Mouse (Mus musculus) gastrocnemius, postnatal 36 days (tissue): ENCODE data around the gene Tnxb. TPM values are rescaled to one million over a fixed set of nuclear protein-coding genes. Genes with fewer than 3 reads are reported as not detected.
A peak's percentile ranks its signal among the peaks of the same experiment; 100 is the strongest.

Source experiments
- DNase-seq, 2 experiments: peaks; one replicate each; pipeline ENCODE4 v3.0.0; 2022
- intact Hi-C: fragments of 180-260 bp; cut with DNase I; formaldehyde crosslinking; loops from one replicate; pipeline ENCODE4 v1.15.1; 2025
- long read RNA-seq, 2 experiments: library from polyadenylated mRNA; stranded (forward); transcript quantifications; one replicate each; pipeline ENCODE4 v2.0.0; 2021
- total RNA-seq, 2 experiments: library from RNA; stranded (reverse); gene quantifications; 2 replicates each; pipeline ENCODE4 v1.2.3; 2021

The Tnxb gene
- total RNA-seq, result 10 to 100 TPM; 33.8 to 37.0 TPM
- long read RNA-seq, experiment 1, partial matches to known transcripts, result 3 of 4 reads
- long read RNA-seq, experiment 1, other reads (novel, unspliced or antisense), result 1 of 4 reads
- long read RNA-seq, experiment 2, partial matches to known transcripts, result 2 of 2 reads
- long read RNA-seq, experiment 2, other reads (novel, unspliced or antisense), result 0 of 2 reads

GRCm38 (mm10) chr17:34670235-34670634 is at the start of gene Tnxb:
Gene Tnxb, plus strand, starts transcription at chr17:34670535.
- intact Hi-C loops, result no loop called here
- no peak for DNase-seq

- intact Hi-C loops, result no loop called here
- DNase-seq, result no peak
Observed at GRCm38 (mm10) chr17:34621006-34621405, 49.3 kb upstream of the Tnxb start.

DNA sequence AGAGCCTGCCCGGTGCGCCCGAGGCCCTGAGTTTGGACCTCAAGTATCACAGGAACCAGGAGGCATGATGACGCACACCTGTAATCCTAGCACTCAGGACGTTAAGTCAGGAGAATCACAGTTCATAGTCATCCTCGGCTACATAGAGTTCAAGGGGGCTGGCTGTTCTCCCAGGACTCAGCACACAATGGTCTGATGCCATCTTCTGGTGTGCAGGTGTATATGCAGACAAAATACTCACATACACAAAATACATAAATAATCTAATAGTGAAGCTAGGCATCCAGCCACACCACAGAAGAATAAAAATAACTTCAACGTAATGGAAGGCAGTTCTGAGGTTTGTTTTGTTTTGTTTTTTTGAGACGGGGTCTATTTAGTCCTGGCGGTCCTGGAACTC is 47.2 kb upstream of the Tnxb start:
- DNase-seq, result no peak
- intact Hi-C loops, result no loop called here

DNA sequence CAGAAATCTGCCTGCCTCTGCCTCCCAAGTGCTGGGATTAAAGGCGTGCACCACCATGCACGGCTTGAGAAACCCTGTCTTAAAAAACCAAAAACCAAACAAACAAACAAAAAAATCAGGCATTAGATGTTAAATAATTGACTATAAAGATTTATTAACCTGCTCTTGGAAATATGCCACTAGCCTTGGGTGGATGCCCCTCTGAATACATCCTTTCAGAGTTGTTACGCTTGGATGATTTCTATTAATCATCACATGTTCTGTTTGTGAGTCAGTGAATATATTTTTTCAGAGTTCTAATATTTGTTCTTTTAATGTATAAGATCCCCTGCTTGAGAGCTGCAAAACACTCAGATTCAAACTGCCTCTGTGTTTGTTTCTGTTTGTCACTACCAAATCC is 45.4 kb upstream of the Tnxb start:
- DNase-seq, result no peak
- intact Hi-C loops, result no loop called here

- no peak for DNase-seq
- intact Hi-C loops, result no loop called here
Observed at GRCm38 (mm10) chr17:34626062-34626772, 44.1 kb upstream of the Tnxb start.

DNA sequence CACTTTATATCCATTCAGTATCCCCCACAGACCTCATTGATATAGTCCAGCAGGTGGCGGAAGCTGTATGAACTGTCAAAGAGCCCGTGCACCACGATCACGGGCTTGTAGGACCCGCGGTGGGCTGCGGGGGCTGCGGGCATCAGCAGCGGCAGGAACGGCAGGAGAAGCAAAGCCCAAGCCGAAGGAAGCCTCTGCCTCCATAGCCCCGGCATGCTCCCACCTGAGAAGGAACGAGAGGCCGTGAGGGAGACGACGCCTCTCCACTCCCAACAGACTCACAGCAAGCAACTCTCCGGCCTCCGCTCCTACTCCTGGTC is 43.6 kb upstream of the Tnxb start:
- intact Hi-C loops, result no loop called here
- DNase-seq, result no peak

DNA sequence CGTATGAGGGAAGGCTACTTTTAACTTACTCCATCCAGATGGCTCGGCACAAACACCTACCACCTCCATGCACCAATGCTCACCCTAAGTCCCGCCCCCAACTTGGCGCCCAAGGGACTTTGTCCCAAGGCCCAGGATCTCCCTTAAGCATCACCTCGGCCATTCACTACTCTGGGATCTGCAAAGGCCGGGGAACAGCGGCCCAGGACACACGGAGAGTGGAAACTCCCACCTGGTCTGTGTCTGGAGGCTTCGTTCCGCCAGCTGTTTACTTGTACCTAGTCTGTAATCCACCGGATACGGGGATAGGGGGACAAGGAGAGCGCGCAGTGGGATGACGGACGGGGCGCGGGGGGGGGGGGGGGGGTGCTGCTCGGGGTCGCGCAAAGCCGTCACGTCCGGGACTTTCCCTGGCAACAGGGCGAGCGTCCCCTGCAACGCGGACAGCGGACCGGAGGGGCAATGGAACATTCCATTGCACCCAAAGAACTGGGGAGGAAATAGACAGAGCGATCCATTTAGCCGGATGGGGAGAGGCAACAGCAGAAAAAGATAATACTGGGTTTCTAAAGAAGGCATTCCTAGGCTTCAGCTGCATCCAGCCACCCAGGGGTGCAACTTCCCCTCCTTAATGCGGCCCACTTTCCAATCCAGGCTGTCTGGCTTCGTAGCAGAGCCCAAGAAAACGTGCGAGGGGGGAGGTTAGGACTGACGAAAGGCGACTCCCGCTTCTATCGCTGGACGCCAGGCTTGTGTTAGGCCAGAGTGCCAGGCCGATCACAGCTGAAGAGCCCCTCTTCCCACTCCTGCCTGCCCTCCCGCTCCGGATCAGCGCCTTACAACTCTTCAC is 43.0 kb upstream of the Tnxb start:
- intact Hi-C loops, result no loop called here
- peak; percentile 75 to 79 for DNase-seq

GRCm38 (mm10) chr17:34627943-34628643 is 42.2 kb upstream of the Tnxb start, which contains the start of gene Ppt2:
Gene Ppt2, minus strand, starts transcription at chr17:34628510.
- DNase-seq, result peak; percentile 32 to 55
- intact Hi-C loops, result no loop called here

GRCm38 (mm10) chr17:34628644-34628967 is 41.7 kb upstream of the Tnxb start:
- no peak for DNase-seq
- intact Hi-C loops, result no loop called here

DNA sequence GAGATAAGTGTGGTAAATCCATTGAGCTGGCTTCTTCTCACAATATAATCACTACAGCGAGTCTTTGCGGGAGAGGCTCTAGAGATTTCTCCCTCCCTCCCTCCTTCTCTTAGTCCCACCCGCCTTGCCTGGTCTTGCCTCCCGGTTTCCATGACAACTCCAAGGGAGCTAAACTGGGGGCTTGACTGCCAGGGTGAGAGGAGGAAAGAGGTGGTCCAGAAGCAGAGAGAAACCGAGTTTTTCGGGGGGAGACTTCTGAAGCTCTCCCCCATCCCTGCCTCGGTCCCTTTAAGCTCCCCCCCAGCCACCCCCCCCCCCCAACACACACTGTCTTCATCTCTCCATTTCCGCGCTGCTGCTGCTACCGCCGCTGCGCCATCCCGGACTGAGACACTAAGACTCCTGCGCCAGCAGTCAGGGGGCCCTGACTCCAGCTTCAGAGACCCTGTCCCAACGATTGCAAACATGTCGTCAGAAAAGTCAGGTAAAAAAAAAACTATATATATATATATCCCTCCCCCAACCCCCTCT is 41.0 kb upstream of the Tnxb start, which contains the start of gene Prrt1:
Prrt1 (plus strand) TSS at position 313 of the 531 bp plus-strand sequence.
- no peak for DNase-seq
- intact Hi-C loops, result no loop called here

GRCm38 (mm10) chr17:34629796-34630603 is 40.3 kb upstream of the Tnxb start:
- no peak for DNase-seq
- intact Hi-C loops, result no loop called here

- intact Hi-C loops, result no loop called here
- no peak for DNase-seq
Observed at GRCm38 (mm10) chr17:34630761-34631301, 39.5 kb upstream of the Tnxb start.

DNA sequence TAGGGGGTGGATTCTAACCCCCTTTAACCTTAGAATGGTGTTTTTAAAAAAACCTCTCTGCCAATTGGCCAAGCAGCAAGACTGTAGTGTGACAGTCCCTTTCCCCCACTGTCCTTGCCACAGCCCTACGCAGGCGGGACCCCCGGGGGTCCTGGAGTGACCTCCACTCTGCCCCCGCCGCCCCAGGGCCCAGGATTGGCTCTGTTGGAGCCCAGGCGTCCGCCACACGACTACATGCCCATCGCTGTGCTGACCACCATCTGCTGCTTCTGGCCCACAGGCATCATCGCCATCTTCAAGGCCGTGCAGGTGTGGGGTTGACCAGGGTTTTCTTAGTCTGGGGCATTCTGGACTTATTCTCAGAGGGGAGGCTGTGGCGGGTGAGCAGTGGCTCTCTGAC is 38.7 kb upstream of the Tnxb start:
- intact Hi-C loops, result no loop called here
- no peak for DNase-seq

DNA sequence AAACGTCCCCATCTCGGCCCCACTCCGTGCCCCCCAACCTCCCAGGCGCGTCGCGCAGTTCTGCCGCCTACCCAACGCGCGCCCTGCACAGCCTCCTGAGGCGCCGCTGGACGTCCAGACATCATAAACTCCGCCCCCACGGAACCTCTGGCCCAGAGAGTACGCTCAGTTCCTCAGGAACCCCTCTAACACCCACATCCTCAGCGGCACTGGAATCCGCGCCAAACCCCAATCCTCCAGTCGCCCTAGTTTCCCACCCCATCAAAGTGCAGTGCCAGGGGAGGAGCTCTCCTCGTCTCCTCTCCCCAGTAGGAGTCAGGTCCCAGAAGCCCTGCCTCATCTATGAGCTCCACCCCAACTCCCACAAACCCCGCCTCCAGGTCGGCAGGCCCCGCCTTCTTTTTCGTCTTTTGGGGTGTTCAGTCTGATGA is 38.1 kb upstream of the Tnxb start:
- intact Hi-C loops, result no loop called here
- peak; percentile 66 to 77 for DNase-seq

GRCm38 (mm10) chr17:34635671-34636070 is 34.7 kb upstream of the Tnxb start:
- intact Hi-C loops, result no loop called here

GRCm38 (mm10) chr17:34637459-34637858 is 32.9 kb upstream of the Tnxb start:
- intact Hi-C loops, result no loop called here
- no peak for DNase-seq

More at GRCm38 (mm10) chr17:34635671-34636070, 34.7 kb upstream of the Tnxb start:
- DNase-seq, result no peak

GRCm38 (mm10) chr17:34639461-34640255 is 30.7 kb upstream of the Tnxb start:
- no peak for DNase-seq
- intact Hi-C loops, result loop anchor here (10.0 kb wide), 1 partner anchor 195 kb away; the partner anchor contains the start of genes Dxo and Stk19

DNA sequence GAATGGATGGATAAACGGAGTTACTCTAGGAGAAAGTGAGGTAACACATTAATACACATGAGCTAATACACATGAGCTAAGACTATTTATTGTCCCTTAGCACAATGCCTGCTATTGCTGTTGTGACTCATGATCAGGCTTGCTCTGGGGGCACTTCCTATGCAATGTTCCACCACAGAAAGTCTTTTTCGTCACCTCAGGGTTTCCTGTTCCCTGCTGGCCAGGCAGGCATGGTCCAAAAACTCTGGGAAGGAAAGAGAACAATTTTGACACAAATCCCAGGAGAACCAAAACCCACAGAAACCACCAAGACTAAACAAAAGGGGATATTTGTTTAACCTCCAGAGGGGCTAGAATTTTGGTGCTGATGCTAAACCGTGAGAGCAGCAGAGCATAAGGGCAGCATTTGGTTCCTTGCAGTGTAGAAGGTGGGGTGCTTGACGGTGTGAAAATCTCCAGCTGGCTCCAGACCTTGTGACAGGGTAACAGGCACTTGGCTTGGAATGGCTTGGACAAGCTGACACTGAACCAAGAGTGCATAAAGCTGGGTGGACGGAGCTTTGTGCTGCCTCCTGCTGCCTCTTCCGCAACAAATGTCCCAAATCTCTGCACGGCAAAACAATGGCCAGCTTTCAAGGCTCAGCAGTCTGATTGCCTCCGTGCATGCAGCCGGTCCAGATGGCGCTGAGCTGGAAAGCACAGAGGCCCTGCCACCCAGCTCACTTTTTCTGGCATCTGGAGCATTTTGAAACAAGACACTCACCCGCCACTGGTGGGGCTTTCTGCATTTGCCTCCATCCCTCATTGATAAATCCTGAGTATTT is 29.3 kb upstream of the Tnxb start:
- DNase-seq, result no peak
- intact Hi-C loops, result loop anchor here (10.0 kb wide), 1 partner anchor 194 kb away; the partner anchor contains the start of genes Dxo and Stk19
